Mouse (Mus musculus) layer of hippocampus, adult 9-11 months (tissue): Measurements from ENCODE around the gene Fmo1.

ENCODE experiments used
- DNase-seq: peaks from one replicate; pipeline ENCODE4 v3.0.0; 2022

The Fmo1 gene

DNA sequence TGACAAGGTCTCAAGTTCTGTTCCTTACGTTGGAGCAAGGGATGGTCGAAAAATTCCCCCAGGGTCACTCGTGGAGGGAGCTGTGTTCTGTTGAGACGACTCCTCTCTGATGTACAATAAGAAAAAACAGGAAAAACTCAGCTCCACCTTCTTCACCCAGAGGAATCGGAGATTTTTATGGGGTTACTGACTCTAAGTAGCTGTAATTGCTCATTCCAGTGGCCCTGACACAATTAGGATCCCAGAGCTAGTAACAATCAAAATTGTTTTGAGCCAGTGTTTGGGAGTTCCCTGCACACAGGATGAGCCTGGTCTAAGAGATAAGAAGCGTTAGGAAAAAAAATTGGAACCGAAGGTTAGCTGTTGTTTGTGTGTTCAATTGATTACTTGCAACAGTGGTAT is at the start of gene Fmo1:
Gene Fmo1, minus strand, starts transcription at position 331 of the 402 bp plus-strand sequence.
- DNase-seq = no peak

- DNase-seq = no peak
These were observed 48.6 kb upstream of the Fmo1 start for GRCm38 (mm10) chr1:162914932-162915556.

DNA sequence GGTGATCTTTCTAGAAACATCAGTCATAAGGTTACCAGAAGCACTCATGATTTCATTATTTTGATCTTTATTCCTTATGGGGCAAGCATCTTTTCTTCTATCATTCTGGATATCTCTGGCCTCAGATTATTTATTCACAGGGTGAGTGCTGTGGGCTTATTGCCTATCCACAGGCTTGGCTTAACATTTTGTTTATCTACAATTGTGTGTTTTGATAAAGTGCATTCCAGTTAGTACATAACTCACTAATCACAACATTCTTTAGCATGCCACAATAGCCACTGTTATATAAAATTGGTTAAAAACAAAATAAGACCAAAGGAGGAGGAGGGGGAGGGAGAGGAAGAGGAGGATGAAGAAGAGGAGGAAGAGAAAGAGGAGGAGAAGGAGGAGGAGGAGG is 45.7 kb upstream of the Fmo1 start:
- DNase-seq = no peak

DNA sequence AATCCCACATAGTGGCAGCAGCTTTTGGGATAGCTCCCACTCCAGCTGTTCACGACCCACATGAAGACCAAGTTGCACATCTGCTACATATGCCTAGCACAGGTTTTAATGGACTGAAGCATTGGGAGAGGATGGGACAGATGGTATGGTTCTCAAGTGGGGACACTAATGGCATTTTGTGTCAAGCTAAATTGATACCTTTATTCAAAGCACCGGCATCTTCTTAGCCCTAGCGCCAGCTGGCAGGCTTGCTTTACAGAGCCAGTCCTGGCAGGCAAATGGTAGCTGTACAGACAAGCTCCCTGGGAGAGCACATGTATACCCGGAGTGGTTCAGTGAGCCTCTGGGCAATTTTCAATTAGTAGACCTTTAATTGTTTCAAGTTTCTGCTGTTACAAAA is 35.5 kb upstream of the Fmo1 start:
- DNase-seq = peak; percentile 6

DNA sequence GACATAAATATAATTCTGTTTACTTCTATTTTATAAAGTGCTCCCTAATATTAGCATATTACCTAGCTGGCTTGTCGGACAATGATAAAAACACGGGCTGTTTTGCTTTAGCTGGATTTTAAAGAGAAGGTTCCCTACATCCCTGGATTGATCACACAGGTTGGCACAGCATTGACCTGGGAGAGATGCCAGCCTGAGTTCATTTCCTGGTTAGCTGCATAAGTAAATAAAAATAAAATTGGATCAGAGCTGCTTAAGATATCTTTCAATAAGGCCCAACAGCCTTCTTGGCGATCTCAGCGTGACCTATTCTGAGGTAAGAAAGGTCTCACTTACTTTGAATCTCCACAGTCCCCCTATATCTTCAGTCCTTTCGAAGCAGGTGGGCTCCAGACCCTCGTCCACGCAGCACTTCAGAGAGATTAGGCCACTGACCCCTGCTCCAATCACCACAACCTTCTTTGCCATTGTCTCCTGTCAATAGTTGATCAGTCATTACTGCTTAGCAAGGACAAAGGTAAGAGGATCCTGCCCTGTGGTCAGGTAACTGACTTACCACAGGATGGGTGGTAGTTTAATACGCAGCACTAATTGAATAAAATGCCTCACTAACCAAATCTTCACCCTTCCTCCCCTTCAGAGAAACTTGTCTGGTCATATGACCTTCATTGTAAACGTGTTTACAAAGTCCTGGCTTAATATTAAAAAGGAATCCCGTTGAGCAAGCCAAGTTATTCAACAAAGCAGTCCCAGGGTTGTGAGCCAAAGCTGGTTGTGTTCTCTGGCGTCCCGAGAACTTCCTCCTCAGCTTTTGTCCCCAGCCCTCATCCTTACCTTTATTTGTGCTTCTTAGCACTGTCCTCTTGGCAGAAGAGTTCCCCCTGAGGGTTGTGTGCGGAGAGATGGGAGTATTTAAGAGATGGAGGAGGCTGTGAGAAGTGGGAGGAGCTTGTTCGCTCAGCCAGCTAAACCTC is 31.7 kb upstream of the Fmo1 start, which contains the start of gene Fmo2:
Gene Fmo2, minus strand, starts transcription at position 889 of the 974 bp plus-strand sequence.
- no peak for DNase-seq

DNA sequence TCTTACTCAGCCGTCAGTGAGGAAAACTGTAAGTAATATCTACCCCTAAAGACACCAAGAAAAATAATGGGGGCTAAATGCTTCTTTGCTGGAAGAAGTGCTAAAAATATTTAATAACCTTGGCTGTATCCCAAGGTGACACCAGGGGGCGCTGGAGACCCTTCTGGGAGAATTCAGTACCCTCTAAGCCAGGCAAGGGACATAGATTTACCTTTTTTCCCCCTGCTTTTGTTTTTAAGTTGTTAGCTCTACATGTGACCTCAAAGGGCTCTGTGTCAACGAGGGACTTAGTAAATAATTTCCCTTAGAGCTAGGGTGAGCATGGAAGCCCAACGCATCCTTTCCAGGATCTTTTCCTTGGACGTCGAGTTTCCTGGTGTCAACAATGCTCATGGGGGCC is 29.5 kb upstream of the Fmo1 start:
- DNase-seq = no peak

- no peak for DNase-seq
These were observed 26.6 kb upstream of the Fmo1 start for GRCm38 (mm10) chr1:162893014-162893413.

- no peak for DNase-seq
These were observed 25.6 kb upstream of the Fmo1 start for GRCm38 (mm10) chr1:162891980-162892451.

DNA sequence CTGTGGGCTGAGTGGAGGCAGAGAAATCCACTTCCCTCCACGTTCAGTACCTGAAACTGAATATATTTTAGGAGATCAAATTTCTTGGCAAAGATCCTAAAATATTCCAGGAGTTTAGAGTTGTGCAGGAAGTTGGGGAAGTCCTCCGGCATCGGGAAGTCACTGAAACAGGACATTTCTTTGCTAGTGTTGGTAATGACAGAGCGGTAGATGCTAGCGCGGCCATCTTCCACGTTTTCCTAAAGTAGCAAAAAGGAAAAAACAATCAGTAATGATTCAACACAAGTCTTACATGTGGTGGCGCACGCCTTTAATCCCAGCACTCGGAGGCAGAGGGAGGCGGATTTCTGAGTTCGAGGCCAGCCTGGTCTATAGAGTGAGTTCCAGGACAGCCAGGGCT is 22.2 kb upstream of the Fmo1 start:
- DNase-seq = no peak

- DNase-seq = no peak
These were observed 21.2 kb upstream of the Fmo1 start for GRCm38 (mm10) chr1:162887644-162888043.

GRCm38 (mm10) chr1:162886138-162886816 is 19.9 kb upstream of the Fmo1 start:
- DNase-seq = no peak

- no peak for DNase-seq
These were observed 16.3 kb upstream of the Fmo1 start for GRCm38 (mm10) chr1:162882681-162883080.

DNA sequence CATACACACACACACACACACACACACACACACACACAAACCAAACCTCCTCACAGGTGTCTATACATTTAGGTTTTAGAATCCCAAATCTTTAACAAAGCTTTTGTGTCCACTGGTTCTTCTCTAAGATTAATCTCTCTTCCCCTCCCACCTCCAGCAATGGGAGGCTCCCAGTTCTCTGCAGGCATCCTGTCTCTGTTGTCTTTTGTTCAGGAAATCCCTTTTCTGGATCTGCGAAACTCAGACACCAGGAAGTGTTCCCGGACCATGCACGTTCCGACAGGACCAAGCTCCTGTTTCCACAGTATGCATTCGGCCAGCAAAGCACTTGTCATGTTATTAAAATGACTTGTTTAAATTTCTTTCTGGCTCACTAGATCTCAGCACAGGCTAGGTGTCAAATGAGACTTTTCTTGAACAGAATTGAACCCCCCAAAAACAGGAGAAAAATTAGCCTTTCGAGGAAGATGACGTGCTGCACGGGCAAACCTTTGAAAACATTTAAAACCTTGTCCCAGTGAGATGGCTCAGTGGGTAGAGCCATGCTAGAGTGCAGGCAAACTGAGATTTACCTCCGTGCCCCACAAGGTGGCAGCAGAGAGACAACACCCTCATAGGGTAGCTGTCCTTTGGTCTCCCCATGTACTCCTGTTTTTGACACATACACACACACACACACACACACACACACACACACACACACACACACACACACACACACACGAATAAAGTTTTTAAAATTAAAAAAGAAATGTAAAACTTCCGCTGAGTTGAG is 13.4 kb upstream of the Fmo1 start:
- no peak for DNase-seq

- DNase-seq = no peak
These were observed 8.7 kb upstream of the Fmo1 start for GRCm38 (mm10) chr1:162875091-162875490.

DNA sequence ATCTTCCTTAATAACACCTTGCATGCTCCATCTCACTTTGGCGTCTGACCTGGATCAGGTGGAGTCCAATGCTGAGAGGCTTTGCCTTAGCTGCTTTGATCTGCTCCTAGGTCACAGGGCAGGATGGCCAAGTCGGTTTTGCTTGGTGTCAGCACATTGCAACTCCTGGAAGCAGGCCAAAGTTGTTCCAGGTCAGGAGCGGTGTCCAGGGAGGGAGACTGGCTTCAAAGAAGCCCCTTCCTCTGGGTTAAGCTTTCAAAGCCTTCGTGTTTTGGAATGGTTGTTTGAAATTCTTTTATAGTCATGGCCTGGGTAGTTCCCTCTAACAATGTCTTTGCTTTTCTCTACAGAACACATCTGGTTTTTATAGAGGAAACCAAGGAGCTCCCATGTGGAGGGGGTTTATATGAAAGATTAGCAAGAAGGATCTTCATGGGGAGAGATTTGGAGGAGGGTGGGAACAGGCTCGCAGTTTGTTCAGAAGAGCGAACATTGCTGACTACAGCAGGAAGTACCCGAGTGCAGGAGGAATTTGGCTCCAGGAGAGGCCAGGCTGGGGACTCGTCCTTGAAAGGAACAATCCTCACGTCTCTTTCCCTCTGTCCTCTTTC is 5.4 kb upstream of the Fmo1 start:
- no peak for DNase-seq

DNA sequence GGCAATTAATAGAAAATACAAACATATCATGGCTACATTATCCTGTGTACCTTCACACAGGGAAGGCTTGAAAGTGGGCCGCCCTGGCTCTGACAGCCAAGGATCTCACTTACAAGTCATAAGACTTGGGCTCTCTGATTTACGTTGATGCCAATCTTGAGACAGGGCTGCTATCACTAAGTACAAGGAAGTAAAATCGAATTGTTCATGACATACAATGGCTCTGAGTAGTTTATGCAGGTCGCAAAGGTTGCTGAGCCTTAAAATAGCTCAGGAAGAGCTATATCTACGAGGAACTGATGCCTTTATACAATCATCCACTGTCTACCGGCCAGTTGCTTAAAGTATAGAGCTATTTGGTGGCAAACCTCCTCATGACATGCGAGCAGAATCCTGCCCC is 4.6 kb upstream of the Fmo1 start:
- no peak for DNase-seq

DNA sequence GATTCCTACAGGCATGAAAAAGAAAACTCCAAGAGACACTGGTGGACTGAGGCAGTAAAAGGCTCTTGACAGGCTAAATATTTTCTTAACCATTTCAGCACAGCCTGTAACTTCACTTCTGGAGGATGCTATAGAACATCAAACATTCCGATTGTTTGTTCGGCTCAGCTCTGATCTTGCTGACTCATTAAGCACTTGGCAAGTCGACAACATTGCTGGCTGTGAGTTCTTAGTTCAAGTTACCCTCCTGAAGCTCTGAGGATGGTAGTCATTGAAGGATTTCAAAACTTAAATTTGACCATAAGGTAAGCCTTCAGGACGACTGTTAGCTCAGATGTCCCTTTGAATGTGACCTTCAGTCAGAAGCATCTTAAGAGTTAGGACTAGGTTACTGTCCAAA is 986 bp upstream of the Fmo1 start:
- DNase-seq = no peak

DNA sequence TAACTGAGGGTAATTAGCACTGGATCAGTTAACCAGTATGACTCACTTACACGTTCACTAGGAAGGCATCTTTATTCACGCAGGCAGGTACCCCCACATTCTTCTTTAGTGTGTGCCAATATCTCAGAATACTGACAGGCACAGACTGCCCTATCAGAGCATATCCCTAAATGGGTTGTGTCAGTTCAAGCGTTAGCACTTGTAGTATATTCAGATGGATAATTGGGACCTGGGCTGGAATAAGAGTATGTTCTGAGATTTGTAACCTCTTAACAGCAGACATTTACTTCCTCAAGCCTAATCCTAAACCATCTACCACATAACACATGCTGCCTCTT is 948 bp downstream of the Fmo1 start:
- no peak for DNase-seq

DNA sequence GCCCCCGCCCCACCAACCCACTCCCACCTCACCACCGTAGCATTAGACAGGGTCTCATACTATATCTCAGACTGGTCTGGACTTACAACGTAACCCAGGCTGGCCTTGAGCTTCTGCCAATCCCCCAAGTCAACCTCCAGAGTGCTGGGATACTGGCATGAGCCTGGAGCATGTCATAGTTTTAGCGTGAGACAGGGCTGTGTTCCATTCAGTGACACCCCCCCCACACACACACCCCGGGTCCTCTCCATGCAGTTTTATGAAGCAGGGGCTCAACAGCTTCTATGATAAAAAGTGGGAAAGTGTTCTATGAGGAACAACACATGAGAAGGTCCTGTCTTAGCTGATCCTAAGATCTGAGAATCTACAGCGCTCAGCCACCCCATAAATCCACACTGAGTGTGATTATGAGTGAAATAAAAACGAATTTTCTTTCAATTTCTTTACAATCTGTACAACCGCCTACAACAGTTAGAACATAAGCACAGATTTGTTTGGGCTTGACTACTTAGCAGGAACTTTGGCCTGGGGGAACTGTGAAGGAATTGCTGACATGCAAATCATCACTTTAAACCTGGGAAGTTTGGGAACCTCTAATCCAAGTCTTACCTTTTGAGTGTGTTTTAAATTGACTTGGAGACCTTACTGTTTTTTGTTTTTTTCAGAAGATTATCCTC is 1.5 kb downstream of the Fmo1 start:
- DNase-seq = no peak

GRCm38 (mm10) chr1:162864279-162864678 is 2.1 kb downstream of the Fmo1 start:
- no peak for DNase-seq

DNA sequence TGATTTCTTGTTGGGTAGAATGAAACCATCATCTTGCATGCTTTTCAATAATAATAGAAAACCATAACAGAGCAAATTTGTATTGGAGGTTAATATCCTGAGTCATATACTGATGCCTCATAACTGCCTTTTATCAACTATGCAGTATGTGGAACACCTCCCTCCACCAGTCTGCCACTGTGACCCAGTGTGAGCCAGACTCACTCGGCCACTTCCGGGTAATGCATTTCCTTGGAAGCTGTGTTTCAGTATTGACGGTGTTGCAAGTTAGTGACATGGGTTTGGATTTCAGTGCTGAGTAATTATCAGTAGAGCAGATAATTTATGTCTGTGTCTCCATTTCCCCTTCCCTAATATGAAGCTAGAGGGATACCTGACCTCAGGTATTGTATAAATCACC is 2.8 kb downstream of the Fmo1 start:
- DNase-seq = no peak

DNA sequence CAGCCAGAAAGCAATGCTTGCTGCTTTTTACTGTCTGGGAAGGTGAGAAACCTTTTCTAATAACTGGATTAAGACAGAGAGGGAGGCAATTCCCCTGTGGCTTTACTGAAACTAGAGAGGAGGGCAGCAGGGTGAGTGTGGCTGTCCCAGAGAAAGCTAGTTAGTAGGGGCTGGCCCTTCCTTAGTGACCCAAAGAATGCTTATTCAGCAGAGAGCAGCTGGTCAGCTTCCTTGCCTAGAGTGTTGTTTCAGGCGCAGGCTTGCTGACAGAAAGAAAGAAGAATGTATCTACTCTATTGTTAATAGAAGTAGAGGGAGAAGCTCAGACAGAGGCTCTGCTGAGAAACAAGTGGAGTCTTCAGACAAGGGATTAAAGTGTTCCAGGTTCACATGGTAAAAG is 4.1 kb downstream of the Fmo1 start:
- no peak for DNase-seq
